Mouse (Mus musculus) kidney, postnatal 0 days (tissue): ENCODE measurements at regions not wholly inside any gene's neighbourhood (a gene's known extent, or its start where the extent isn't known, plus 50 kb on each side); places are given as distances from the start of the nearest gene placed in this dataset.

Experiments
- ATAC-seq: fragments of 200-750 bp; cut with Nextera tagmentation; replicated peaks from 2 replicates; pipeline ENCODE4 v1.8.0; 2017; ENCODE audit warnings: low read depth, moderate number of reproducible peaks, moderate TSS enrichment, moderate library complexity; ENCODE audit not compliant: low FRiP score
- DNase-seq: peaks from one replicate; pipeline ENCODE4 v3.0.0-alpha.2; 2016; ENCODE audit warnings: low spot score
- H3K27ac ChIP-seq: fragments of 300-500 bp; sonication (generic); 2 replicates; pipeline ENCODE4 v1.5.1; 2014; ENCODE audit warnings: mild to moderate bottlenecking
- H3K27me3 ChIP-seq: fragments of 300-500 bp; sonication (generic); 2 replicates; pipeline ENCODE4 v1.6.1; 2014; ENCODE audit warnings: low read length, mixed read lengths; ENCODE audit not compliant: insufficient read depth
- H3K36me3 ChIP-seq: fragments of 300-500 bp; sonication (generic); 2 replicates; pipeline ENCODE4 v1.6.1; 2014; ENCODE audit warnings: low read length, mixed read lengths; ENCODE audit not compliant: insufficient read depth
- H3K4me1 ChIP-seq: fragments of 300-500 bp; sonication (generic); replicated peaks from 2 replicates; pipeline ENCODE4 v1.6.1; 2014; ENCODE audit warnings: antibody characterized with exemption, low read length, mixed read lengths; ENCODE audit not compliant: insufficient read depth
- H3K4me2 ChIP-seq: fragments of 300-500 bp; sonication (generic); 2 replicates; pipeline ENCODE4 v1.6.1; 2014; ENCODE audit warnings: mild to moderate bottlenecking, low read length, moderate library complexity, mixed read lengths
- H3K4me3 ChIP-seq: fragments of 300-500 bp; sonication (generic); replicated peaks from 2 replicates; pipeline ENCODE4 v1.5.1; 2014; ENCODE audit warnings: low read depth, low read length
- H3K9ac ChIP-seq: fragments of 300-500 bp; sonication (generic); 2 replicates; pipeline ENCODE4 v1.6.1; 2014; ENCODE audit warnings: low read depth, low read length
- H3K9me3 ChIP-seq: fragments of 300-500 bp; sonication (generic); replicated peaks from 2 replicates; pipeline ENCODE4 v1.6.1; 2016; ENCODE audit warnings: low read length, inconsistent platforms, mixed read lengths
- CTCF ChIP-seq: IDR thresholded peaks from 2 replicates; pipeline ENCODE4 v1.5.1; 2016; ENCODE audit warnings: antibody characterized with exemption, low read depth, mild to moderate bottlenecking, moderate library complexity
- WGBS: fragments of 180-500 bp; shearing (Covaris S2); extraction: QIAGEN DNeasy Blood & Tissue Kit; methylation state at CpG from one replicate; pipeline ENCODE4 v1.1.7; 2014; 5-methylcytosine and 5-hydroxymethylcytosine counted together

- Histone ChIP-seq H3K36me3 (no peaks in the 10 kb centered on the region), H3K9me3 (no peaks in the 10 kb centered on the region), H3K4me2 (no peak overlapping the region), H3K4me1 (no peaks in the 10 kb centered on the region), H3K27me3 (no peaks in the 10 kb centered on the region), H3K27ac (no peak overlapping the region), H3K4me3 (no peak overlapping the region), H3K9ac (no peak overlapping the region)
- DNase-seq, result no peak
- TF ChIP-seq CTCF, result no peak
- WGBS, result 69% methylated on average over 2 of the region's 2 CpGs
- ATAC-seq, result no peak
Measured at GRCm38 (mm10) chr3:114627103-114627502, 276.8 kb upstream of the Olfm3 start.

- Histone ChIP-seq H3K4me3 (no peak overlapping the region), H3K9ac (no peak overlapping the region), H3K27ac (no peak overlapping the region), H3K4me2 (no peak overlapping the region), H3K9me3 (no peaks in the 10 kb centered on the region), H3K36me3 (no peaks in the 10 kb centered on the region), H3K27me3 (no peaks in the 10 kb centered on the region), H3K4me1 (no peaks in the 10 kb centered on the region)
- WGBS, result 77% methylated on average over 2 of the region's 2 CpGs
- DNase-seq (no peak), ATAC-seq (no peak)
- TF ChIP-seq CTCF, result no peak
Measured at GRCm38 (mm10) chr3:114635362-114635761, 268.5 kb upstream of the Olfm3 start.

GRCm38 (mm10) chr3:114647957-114648356 lies 255.9 kb upstream of the Olfm3 start:
- no peak for TF ChIP-seq CTCF
- 47% methylated on average over 3 of the region's 3 CpGs for WGBS
- H3K4me2 ChIP-seq, result no peak overlapping the region

GRCm38 (mm10) chr3:114697946-114698345 lies 205.9 kb upstream of the Olfm3 start:
- ATAC-seq (no peak), DNase-seq (no peak)
- Histone ChIP-seq H3K9me3 (no peaks in the 10 kb centered on the region), H3K4me2 (no peak overlapping the region), H3K36me3 (no peaks in the 10 kb centered on the region), H3K4me1 (no peaks in the 10 kb centered on the region), H3K9ac (no peak overlapping the region), H3K27me3 (no peaks in the 10 kb centered on the region), H3K4me3 (no peak overlapping the region), H3K27ac (no peak overlapping the region)
- 72% methylated on average over 2 of the region's 2 CpGs for WGBS
- TF ChIP-seq CTCF, result no peak

More at GRCm38 (mm10) chr3:114647957-114648356, 255.9 kb upstream of the Olfm3 start:
- H3K9me3 ChIP-seq, result no peaks in the 10 kb centered on the region
- no peak for DNase-seq
- no peaks in the 10 kb centered on the region for H3K27me3 ChIP-seq
- no peak for ATAC-seq
- no peak overlapping the region for H3K27ac ChIP-seq
- H3K4me3 ChIP-seq, result no peak overlapping the region
- H3K9ac ChIP-seq, result no peak overlapping the region
- no peaks in the 10 kb centered on the region for H3K36me3 ChIP-seq
- H3K4me1 ChIP-seq, result no peaks in the 10 kb centered on the region

- no peaks in the 10 kb centered on the region for H3K27me3 ChIP-seq
- WGBS, result 92% methylated on average over 1 of the region's 1 CpGs
- H3K9me3 ChIP-seq, result no peaks in the 10 kb centered on the region
- DNase-seq (no peak), ATAC-seq (no peak)
- no peak overlapping the region for H3K4me3 ChIP-seq
- TF ChIP-seq CTCF, result no peak
- no peaks in the 10 kb centered on the region for H3K4me1 ChIP-seq
- H3K36me3 ChIP-seq, result no peaks in the 10 kb centered on the region
- H3K27ac ChIP-seq, result no peak overlapping the region
- H3K9ac ChIP-seq, result no peak overlapping the region
- H3K4me2 ChIP-seq, result no peak overlapping the region
Measured at GRCm38 (mm10) chr3:114725131-114725530, 178.7 kb upstream of the Olfm3 start.

- ATAC-seq (no peak), DNase-seq (no peak)
- Histone ChIP-seq H3K27ac (no peak overlapping the region), H3K4me2 (no peak overlapping the region), H3K9ac (no peak overlapping the region), H3K9me3 (no peaks in the 10 kb centered on the region), H3K4me1 (no peaks in the 10 kb centered on the region), H3K36me3 (no peaks in the 10 kb centered on the region), H3K4me3 (no peak overlapping the region), H3K27me3 (no peaks in the 10 kb centered on the region)
- no peak for TF ChIP-seq CTCF
- 75% methylated on average over 2 of the region's 2 CpGs for WGBS
Measured at GRCm38 (mm10) chr3:114736426-114736825, 167.5 kb upstream of the Olfm3 start.

GRCm38 (mm10) chr3:114744206-114744605 lies 159.7 kb upstream of the Olfm3 start:
- WGBS, result 68% methylated on average over 1 of the region's 1 CpGs
- TF ChIP-seq CTCF, result no peak
- Histone ChIP-seq H3K9me3 (no peaks in the 10 kb centered on the region), H3K36me3 (no peaks in the 10 kb centered on the region), H3K4me3 (no peak overlapping the region), H3K27ac (no peak overlapping the region), H3K27me3 (no peaks in the 10 kb centered on the region), H3K4me1 (no peaks in the 10 kb centered on the region), H3K9ac (no peak overlapping the region), H3K4me2 (no peak overlapping the region)
- ATAC-seq, result no peak
- DNase-seq, result no peak
